Mouse (Mus musculus): Measurements from ENCODE around the gene Mrpl50.
"Not testable (repeated sequence)": the region's sequence is repeated elsewhere in the genome, so short reads cannot be mapped to it uniquely, and the experiment has no call there.

Mrpl50 gene

DNA sequence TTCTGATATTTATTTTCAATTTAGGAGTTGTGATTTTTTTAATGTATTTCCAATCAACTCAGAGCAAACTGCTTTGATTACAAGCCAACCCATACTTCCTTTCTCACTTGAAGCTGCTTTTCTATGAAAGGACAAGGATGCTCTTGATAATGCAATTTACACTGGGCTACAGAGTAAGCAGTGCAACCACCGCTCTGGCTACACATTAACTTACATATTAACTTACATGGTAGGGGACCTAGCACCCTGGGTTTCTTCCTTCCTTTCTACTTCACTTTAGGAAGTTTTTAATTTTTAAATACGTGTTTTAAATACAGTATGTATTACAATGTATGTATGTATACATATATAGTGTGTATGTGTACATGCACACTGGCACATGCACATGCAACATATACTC is 11.7 kb downstream of the Mrpl50 start:
- DNase-seq (ENCODE audit: extremely low spot score) = no peak

DNA sequence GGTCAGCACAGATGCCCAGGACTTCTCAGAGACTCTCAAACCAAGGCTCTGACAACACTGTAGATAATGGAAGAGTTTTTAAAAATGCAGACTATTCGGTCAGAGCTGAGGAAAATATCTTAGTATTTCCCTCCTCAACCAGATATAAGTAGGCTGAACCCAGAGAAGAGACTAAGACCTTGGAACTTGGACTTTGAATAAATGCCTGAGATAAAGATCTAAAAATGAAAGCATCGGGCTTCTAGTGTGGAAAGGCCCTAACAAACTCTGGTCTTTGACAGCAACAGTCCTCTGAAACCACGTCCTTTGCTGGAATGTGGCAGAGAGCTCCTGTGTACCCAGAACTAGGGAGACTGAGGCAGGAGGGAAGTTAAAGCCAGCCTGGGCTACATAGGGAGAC is 14.5 kb downstream of the Mrpl50 start, which contains the start of gene Baat:
Gene Baat (minus strand): TSS at position 172 of the 400 bp plus-strand sequence.
- no peak for DNase-seq (ENCODE audit: extremely low spot score)

DNA sequence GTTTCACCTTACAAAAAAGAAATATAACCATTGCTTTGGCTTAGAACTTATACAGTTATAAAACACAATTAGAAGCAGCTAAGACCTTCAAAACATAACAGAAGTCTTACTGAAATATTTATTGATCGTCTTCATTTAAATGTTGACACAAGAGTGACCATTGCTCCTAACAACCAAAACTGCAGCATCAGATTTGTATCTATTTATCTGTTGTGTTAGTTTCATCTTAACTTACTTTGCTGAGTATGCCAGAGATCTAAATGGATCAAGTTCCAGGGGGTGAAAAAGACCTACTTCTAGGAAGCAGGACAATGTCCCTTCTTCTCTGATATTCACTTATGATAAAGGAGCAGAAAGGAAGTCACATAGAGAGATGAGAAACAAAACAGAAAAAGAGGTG is 17.3 kb downstream of the Mrpl50 start:
- no peak for DNase-seq (ENCODE audit: extremely low spot score)

DNA sequence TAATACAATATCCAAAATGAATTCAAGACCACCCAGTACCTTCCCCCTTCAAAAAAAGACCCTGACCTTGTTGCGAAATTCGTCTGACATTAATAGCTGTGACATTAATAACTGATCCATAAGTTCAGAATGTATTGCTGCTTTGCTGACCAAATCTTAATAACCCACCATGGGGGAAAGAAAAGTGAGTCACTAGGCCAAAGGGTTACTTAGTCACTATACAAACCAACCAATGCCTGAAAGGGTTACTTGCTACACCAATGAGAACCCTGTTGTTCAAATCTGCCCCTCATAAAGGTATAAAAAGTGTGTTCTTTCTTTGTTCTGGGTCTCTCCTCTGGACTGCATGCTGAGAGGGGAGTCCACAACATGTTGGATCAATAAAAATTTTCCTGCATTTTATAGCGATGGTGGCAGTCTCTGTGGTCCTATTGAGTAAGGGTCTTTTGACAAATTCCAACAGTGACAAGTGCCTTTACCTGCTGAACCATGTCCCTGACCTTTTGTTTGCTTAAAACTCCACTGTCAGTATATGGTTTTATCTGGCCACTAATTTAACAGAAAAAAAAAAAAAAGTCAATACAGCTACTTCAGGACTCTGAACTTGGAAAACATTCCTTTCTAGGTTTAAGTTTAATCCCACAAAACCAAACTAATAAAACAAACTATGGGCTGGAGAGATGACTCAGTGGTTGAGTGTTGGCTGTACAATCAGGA is 34.8 kb downstream of the Mrpl50 start:
- DNase-seq (ENCODE audit: extremely low spot score) = not testable (repeated sequence)

DNA sequence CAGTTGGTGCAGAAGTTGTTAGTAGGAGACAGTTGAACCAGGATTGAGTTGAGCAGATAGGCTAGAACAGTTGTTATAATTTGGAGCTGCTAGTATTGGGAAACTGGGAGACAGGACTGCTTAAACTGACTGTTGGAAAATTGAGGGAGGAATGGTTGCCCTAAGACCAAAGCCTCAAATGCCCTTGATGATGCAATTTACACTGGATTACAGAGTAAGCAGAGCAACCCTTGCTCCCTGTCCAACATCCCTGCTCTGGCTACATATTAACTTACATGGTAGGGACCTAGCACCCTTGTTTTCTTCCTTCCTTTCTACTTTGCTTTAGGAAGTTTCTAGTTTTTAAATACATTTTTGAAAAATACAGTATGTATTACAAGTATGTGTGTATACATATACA is 35.5 kb downstream of the Mrpl50 start:
- DNase-seq (ENCODE audit: extremely low spot score) = no peak

DNA sequence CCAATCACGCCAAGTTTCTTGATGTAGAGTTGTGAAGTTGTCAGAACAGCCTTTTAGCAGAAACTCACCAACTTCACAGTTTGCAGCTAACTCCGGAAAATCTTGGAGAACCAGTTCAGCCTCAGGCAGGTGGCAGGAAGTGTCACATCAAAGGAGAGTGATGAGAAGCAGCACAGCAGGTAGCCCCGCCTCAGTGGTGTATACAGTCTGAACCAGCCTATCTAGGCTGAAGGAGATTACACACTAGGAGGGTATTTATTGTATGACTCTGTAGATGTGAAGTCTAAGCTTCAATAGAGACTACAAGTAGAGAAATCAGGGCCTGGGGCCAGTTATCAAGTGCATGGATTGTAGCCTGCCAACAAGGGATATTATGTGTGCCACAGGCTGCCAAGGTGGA is 40.0 kb downstream of the Mrpl50 start:
- peak; percentile 4 for DNase-seq (ENCODE audit: extremely low spot score)

DNA sequence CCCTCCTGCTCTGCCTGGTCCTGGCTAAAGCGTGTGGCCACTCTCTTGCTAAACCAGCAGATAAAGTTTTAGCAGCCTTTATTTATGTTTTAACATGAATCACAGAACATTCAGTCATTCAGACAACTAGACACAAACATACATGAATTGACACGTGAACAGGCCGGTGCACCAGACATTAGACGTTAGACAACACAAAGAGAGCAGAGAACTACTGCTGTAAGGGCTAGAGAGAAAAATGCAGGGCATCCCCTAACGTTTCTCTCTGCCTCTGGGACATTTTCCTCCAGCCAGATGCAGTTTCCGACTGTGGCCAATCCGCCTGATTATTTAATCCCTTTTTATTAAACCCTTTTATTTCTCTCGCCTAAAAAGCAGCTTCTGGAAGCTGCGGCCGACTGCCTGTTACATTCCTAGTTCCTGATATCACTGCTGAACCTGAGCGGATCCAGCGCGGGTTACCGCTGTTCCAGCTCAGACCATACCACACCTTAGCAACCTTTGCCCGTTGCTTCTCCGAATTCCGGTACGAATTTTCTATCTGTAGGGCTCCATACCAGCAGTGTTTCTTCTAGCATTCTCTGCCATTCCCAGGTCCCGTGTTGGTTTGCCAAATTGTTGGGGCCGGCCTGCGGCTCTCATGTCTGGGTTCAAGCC is 40.7 kb downstream of the Mrpl50 start:
- DNase-seq (ENCODE audit: extremely low spot score) = peak; percentile 8

DNA sequence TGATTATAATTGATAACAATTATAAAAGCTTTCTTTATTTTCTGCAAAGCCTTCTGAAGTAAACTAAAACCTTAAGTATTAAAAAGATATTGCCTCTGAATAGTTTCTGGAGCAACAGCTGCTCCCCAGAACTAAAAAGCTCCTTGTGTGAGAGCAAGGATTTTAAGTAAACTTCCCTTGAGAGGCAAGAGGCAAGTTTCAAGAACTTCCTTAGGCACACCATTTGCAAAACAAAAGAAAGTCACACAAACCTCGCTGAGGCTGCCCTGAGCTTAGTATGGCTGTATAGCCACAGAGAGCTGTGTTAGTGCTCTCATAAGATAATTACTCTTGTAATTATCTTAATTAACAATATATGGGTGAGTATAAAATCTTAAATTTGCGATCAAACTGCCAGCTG is 41.9 kb downstream of the Mrpl50 start:
- DNase-seq (ENCODE audit: extremely low spot score) = not testable (repeated sequence)

DNA sequence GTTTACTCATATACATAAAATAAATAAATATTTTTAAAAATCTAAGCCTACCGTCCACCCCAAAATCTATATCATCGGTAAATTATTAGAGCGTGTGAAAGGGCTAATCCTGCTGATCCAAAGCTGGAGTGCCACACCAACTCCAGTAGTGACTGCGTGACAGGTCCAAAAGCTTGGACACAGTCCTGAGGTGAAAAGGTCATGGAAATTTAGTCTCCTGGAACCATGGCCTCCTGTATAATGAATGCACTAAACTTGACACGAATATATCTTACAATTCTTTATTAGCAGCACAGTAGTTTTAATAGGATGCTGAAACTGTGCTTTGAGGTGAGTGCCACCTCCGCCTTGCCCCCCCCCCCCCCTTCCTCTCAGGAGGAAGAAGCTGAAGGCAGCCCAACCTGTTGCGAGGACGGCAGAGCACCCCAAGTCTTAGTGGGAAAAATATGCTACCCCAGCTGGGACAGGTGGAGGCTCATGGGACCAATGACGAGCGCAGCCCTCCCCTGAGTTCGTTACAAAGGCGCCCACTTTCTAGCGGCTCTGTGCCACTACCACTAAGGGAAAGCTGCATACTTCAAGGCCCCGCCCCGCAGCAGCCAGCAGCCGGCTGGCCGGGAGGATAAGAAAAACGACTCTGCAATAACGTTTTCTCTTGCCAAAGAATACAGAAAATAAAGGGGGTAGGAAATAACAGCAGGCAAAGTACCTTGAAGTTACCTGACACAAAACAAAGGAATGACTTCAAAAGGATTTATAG is 42.6 kb downstream of the Mrpl50 start:
- DNase-seq (ENCODE audit: extremely low spot score) = peak; percentile 40

DNA sequence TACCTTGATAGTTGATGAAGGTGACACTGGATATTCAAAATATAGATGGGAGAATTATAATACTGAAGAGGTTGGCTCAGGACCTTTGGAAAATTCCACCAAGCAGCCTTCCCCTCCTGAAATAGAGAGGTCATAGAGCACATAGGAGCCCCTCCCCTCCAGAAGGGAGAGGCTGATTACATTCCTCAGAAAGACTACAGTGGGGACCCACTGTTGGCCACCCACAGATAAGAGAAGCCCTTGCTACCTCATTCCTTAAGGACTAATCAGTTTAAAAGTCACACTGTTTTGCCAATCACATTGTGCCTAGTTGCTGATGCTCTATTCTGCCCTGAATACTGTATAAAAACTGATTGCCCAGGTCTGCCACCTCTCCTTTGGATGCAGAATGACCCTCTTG is 46.3 kb downstream of the Mrpl50 start:
- DNase-seq (ENCODE audit: extremely low spot score) = no peak

DNA sequence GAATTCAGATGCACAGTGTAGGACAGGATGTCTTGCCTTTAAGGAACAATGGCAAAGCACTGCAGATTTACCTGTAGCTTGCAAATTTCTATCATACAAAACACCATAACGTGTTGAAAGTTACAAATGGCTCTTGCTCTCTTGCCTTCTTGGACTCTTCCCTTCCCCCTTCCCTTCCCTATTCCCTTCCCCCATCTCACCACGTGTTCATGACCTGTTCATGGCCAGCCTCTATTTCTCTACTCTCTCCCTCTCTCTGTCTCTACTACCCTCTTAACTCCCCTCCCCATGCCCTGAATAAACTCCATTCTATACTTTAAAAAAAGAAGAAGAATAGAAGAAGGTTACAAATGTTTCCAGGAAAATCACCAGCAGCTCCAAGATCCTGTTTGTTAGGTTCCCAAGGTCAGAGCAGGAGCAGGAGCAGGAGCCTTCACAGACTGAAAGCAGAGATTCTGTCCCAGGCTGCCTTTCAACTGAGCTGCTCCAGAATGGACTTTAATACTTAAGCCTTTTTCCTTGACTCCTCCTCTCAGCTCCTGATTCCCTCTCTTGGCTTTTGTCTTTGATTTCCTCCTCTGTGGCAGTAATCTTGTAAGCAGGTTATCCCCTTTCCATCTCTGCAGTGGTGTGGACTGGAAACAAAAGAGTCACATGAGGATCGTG is 47.3 kb downstream of the Mrpl50 start, which contains the start of gene Acnat1:
Gene Acnat1 (minus strand): TSS at position 478 of the 666 bp plus-strand sequence.
- no peak for DNase-seq (ENCODE audit: extremely low spot score)

DNA sequence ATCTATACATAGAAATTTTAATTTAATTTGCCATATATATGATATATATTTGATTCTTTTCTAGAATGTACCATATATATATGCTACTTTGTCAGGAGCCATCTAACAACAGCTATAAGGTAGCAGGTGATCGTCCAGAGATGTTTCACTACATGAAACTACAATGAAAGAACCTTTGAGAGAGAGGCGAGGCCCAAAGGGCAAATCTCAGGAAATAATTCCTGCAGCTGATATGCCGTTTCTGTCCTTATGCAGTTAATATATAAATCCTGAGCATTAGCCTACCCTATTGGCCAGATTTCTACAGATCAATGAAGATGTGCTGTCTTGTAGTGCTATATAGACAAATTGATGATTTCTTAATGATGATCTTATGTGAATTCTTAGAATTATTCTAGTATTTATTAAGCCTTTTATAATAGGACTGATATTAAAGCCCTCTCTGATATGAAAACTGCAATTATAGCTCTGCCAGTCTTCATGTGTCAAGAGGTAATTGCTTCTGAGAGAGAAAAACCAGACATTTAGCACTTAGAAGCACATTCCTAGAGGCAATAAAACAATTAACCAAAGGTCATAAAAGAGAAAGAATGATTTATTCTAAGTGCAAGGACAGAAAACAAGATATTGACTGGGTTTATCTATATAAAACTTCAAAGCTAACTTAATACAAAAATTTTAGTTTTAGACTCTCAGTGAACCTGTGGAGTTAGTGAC is 51.3 kb downstream of the Mrpl50 start:
- no peak for DNase-seq (ENCODE audit: extremely low spot score)

DNA sequence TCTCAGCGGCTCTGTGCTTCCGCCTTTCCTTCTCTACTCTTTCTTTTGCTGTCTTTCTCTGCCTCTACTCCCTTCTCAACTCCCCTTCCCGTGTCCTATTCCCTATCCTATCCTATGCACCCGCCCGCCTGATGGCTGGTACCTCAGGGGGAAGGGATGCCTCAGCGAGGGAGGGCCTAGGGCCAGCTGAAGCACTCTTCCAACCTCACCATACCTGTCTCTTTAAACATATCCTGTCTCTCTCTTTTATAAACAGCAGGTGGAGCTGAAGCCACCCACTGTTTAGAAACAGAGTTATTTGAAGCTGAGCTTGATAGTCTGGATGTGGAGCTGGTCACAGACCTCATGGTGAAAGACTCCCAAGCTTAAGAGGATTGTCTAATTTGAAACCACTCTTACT is 53.5 kb downstream of the Mrpl50 start:
- no peak for DNase-seq (ENCODE audit: extremely low spot score)
